Mouse (Mus musculus): ENCODE data around the gene Ptn. TPM values are rescaled to one million over a fixed set of nuclear protein-coding genes. Genes with fewer than 3 reads are reported as not detected.

The Ptn gene
- total and polyA plus RNA-seq, 3 experiments = not detected

DNA sequence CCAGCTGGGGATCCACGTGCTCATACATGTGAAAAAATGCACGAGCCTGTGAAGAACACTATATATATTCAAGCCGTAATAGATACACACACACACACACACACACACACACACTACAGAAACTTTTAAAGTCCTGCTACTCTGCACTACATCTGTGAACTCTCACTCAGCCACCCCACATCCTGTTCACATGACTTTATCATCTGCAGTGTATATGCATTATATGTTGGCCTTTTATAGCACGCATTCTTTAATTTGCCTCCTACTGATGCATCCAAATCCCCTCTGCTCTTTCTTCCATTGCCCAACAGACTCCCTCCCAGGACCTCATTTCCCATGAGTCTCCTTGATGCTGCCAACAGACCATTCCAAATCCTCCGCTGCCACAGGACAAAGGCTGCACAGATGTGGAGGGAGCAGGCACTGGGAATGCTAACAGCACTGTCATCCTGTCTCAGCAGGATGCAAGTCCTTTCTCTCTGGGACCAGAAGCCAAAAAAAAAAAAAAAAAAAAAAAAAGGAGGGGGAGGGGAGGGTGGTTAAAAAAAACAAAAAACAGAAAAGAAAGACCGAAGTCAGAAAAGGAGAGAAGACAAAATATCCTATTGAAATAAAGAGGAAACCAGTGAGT, 47.7 kb upstream of the Ptn start:
- no peak for DNase-seq (ENCODE audit: low read depth, low spot score)
- H3K9me3 ChIP-seq (replicated peaks; ENCODE audit: insufficient read depth, low read length) = no peaks in the 10 kb centered on the region
- no peak overlapping the region for H3K27ac ChIP-seq (ENCODE audit: control insufficient read depth, low read depth, low read length)
- H3K27me3 ChIP-seq (ENCODE audit: control insufficient read depth in 1 of 2, insufficient read depth in 2 of 2, low read length in 2 of 2) = no peaks in the 10 kb centered on the region
- H3K4me3 ChIP-seq (ENCODE audit: control insufficient read depth in 1 of 2, insufficient read depth in 1 of 2, low read depth in 2 of 2, low read length in 2 of 2) = no peak overlapping the region
- no peaks in the 10 kb centered on the region for H3K79me2 ChIP-seq (ENCODE audit: control insufficient read depth, insufficient read depth, low read length, poor library complexity)
- TF ChIP-seq POLR2A (IDR thresholded peaks at IDR 0.05; ENCODE audit: control insufficient read depth in 1 of 2, insufficient read depth in 1 of 2, low read depth in 1 of 2, low read length in 2 of 2, poor library complexity in 1 of 2) = no peak
- no peak for TF ChIP-seq JUND (IDR thresholded peaks at IDR 0.05; ENCODE audit: low read depth, low read length)
- no peak for TF ChIP-seq POLR2AphosphoS2 (IDR thresholded peaks at IDR 0.05; ENCODE audit: low read length)
- TF ChIP-seq ETS1 (IDR thresholded peaks at IDR 0.05; ENCODE audit: low read depth, low read length) = no peak
- TF ChIP-seq MYC (IDR thresholded peaks at IDR 0.05; ENCODE audit: low read depth, low read length) = no peak
- no peak for TF ChIP-seq ZKSCAN1 (IDR thresholded peaks at IDR 0.05; ENCODE audit: low read depth, low read length)
- TF ChIP-seq MXI1 (IDR thresholded peaks at IDR 0.05; ENCODE audit: low read depth, low read length) = no peak
- TF ChIP-seq SMC3 (IDR thresholded peaks at IDR 0.05; ENCODE audit: low read depth, low read length) = no peak
- no peak for TF ChIP-seq MAZ (IDR thresholded peaks at IDR 0.05; ENCODE audit: low read depth, low read length)
- TF ChIP-seq ZMIZ1 (IDR thresholded peaks at IDR 0.05; ENCODE audit: low read depth, low read length) = no peak
- no peak for TF ChIP-seq RAD21 (IDR thresholded peaks at IDR 0.05; ENCODE audit: low read depth, low read length)
- no peak for TF ChIP-seq USF1 (IDR thresholded peaks at IDR 0.05; ENCODE audit: low read depth, low read length)
- no peak for TF ChIP-seq SIN3A (IDR thresholded peaks at IDR 0.05; ENCODE audit: low read length)
- no peak for TF ChIP-seq E2F4 (IDR thresholded peaks at IDR 0.05; ENCODE audit: borderline replicate concordance, low read depth, low read length)
- no peak for TF ChIP-seq TAL1 (IDR thresholded peaks at IDR 0.05; ENCODE audit: low read length)
- no peak for TF ChIP-seq CHD1 (IDR thresholded peaks at IDR 0.05; ENCODE audit: low read depth, low read length)
- H3K36me3 ChIP-seq (ENCODE audit: control insufficient read depth in 1 of 2, insufficient read depth in 2 of 2, low read length in 2 of 2) = no peaks in the 10 kb centered on the region
- no peaks in the 10 kb centered on the region for H3K4me1 ChIP-seq (ENCODE audit: control insufficient read depth in 1 of 2, insufficient read depth in 2 of 2, low read length in 2 of 2)
- H3K9ac ChIP-seq (ENCODE audit: control insufficient read depth, low read depth, low read length, poor library complexity, severe bottlenecking) = no peak overlapping the region

DNA sequence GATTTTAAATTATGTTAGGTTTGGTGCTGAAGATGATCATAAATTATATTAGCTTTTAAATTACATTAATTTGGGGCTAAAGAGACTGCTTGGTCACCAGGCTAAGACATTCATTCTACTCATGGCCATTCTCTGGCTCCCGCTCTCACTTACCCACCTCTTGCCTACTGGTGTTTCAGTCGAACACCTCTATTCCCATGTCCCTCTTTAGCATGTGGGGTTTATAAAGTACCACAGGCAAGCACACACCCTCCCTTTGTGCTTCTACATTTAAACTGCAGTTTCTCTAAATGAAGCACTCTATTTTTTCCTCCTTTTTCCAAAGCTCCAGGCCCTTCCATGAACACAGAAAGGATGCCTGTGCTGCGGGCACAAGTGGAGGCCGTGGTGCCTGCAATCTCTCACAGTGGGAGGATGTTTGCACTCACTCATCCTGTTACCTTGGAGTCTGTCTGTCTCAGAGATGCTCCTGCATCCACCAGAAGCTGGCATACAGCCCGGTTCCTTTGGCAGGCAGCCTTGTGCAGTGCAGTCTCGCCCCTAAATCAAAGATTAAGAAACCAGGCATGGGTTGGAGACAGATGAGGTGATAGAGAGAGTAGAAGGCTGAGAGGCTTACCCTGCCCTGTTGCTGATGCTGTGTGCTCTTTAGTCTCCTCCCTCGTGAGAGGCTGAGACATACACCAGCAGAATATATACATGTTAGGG, 40.6 kb upstream of the Ptn start:
- TF ChIP-seq POLR2AphosphoS2 (IDR thresholded peaks at IDR 0.05; ENCODE audit: low read length) (no peak), TCF12 (IDR thresholded peaks at IDR 0.05; ENCODE audit: low read depth, low read length) (no peak)
- H3K9ac ChIP-seq (ENCODE audit: control insufficient read depth, low read depth, low read length, poor library complexity, severe bottlenecking) = no peak overlapping the region

More for the DNA sequence above, 40.6 kb upstream of the Ptn start:
- Histone ChIP-seq H3K4me3 (ENCODE audit: control insufficient read depth in 1 of 2, insufficient read depth in 1 of 2, low read depth in 2 of 2, low read length in 2 of 2) (no peak overlapping the region), H3K9me3 (replicated peaks; ENCODE audit: insufficient read depth, low read length) (no peaks in the 10 kb centered on the region), H3K4me1 (ENCODE audit: control insufficient read depth in 1 of 2, insufficient read depth in 2 of 2, low read length in 2 of 2) (no peaks in the 10 kb centered on the region), H3K27me3 (ENCODE audit: control insufficient read depth in 1 of 2, insufficient read depth in 2 of 2, low read length in 2 of 2) (no peaks in the 10 kb centered on the region), H3K36me3 (ENCODE audit: control insufficient read depth in 1 of 2, insufficient read depth in 2 of 2, low read length in 2 of 2) (no peaks in the 10 kb centered on the region), H3K79me2 (ENCODE audit: control insufficient read depth, insufficient read depth, low read length, poor library complexity) (no peaks in the 10 kb centered on the region), H3K27ac (ENCODE audit: control insufficient read depth, low read depth, low read length) (no peak overlapping the region)
- no peak for DNase-seq (ENCODE audit: low read depth, low spot score)

Data from MEL (cell line).